Mouse (Mus musculus): ENCODE data around the gene Nbeal2. TPM values are rescaled to one million over a fixed set of nuclear protein-coding genes. Genes with fewer than 3 reads are reported as not detected.
"Not testable (repeated sequence)": the region's sequence is repeated elsewhere in the genome, so short reads cannot be mapped to it uniquely, and the experiment has no call there.

Gene Nbeal2
- polyA plus RNA-seq, 1 experiment from 2014 or later: 2.6 TPM

DNA sequence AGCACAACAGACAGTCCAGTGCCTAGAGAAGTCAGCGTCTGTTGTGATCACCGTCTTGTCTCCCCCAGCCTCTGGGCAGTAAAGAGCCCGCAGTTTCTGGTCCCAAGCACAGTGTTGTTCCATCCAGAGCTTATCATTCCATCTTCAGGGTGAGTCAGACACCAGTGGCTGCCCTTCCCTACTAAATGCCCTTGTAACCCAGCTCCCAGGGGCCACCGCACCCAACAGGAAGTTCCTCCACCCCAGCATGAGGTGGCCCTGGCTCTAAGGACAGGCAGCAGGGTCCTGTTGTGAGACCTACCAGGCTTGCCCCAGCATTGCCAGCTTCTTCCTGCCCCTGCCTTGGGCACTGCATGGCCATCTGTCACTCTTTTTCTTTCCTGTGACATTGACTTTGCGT, 31.6 kb upstream of the Nbeal2 start:
- 0 out of 2 replicates have a peak overlapping the region, but pooled peaks have one; percentile 31 for H3K27ac ChIP-seq (replicated peaks)
- H3K36me3 ChIP-seq: no peaks in the 10 kb centered on the region
- H3K4me1 ChIP-seq: peaks cover 44% of the 10 kb centered on the region
- no peak for ATAC-seq (ENCODE audit: low FRiP score, low read depth)
- no peak overlapping the region for H3K9ac ChIP-seq (replicated peaks)
- no peak overlapping the region for H3K4me2 ChIP-seq (replicated peaks)
- no peaks in the 10 kb centered on the region for H3K9me3 ChIP-seq
- 85% methylated on average over 5 of the region's 5 CpGs for WGBS
- H3K27me3 ChIP-seq: no peaks in the 10 kb centered on the region
- H3K4me3 ChIP-seq: no peak overlapping the region

DNA sequence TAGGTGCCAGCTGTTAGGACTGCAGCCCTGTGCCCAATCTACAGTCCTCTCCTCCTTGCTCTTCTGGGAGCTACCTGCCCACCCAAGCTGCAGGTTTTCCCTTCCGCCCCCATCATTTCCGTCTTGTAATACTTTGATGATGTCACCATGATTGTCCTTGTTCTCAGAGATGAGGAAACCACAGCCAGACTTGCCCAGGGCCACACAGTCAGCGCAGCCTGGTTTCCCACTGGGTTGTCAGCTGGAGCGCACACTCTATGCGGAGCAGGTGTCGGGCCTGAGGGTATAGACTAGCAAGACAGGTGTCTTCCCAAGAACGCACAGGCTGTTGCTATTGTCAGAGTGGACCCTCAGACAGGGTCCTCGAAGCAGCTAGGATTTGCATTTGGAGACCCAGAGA, 31.2 kb upstream of the Nbeal2 start:
- Histone ChIP-seq H3K27me3 (no peaks in the 10 kb centered on the region), H3K9ac (replicated peaks) (no peak overlapping the region), H3K4me3 (no peak overlapping the region), H3K9me3 (no peaks in the 10 kb centered on the region), H3K27ac (replicated peaks) (0 out of 2 replicates have a peak overlapping the region, but pooled peaks have one; percentile 31), H3K4me2 (replicated peaks) (no peak overlapping the region), H3K36me3 (no peaks in the 10 kb centered on the region), H3K4me1 (peaks cover 44% of the 10 kb centered on the region)
- WGBS: 87% methylated on average over 8 of the region's 8 CpGs
- no peak for ATAC-seq (ENCODE audit: low FRiP score, low read depth)

DNA sequence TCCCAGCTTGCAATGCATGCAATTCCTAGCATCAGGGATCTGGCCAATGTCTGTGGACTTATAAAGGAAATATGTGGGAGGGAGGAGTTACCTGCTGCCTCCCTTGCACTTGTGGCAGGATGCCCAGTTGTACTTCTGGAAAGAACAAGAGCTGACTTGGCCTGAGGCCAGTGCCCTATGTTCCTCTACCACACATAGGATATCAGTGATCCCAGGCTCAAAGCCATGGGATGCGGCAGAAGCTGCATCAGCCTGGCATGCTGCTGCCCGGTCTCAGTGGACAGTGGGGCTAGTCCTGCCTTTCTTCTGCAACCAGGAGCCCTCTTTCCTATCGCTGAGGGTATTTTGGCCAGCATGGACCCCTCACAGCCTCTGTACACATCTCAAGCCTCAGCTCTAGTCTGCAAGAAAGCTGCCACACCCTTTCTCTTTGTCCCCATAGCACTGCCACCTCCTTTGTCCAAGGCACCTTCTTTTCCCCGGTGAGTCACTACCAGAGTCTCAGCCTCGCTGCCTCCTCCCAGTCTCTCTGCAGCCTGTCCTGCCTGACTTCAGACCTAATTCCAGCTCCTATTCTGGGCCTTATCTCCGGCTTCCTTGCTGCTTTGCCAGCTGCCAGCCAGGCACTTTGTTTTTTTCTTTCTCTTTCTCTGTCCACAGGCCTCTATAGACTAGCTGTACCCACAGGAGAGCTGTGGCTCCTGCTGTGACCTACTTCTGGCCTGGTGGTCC, 30.3 kb upstream of the Nbeal2 start:
- H3K4me1 ChIP-seq: peaks cover 44% of the 10 kb centered on the region
- H3K4me2 ChIP-seq (replicated peaks): no peak overlapping the region
- H3K9ac ChIP-seq (replicated peaks): no peak overlapping the region
- H3K27me3 ChIP-seq: no peaks in the 10 kb centered on the region
- H3K9me3 ChIP-seq: no peaks in the 10 kb centered on the region
- ATAC-seq (ENCODE audit: low FRiP score, low read depth): no peak
- WGBS: 75% methylated on average over 6 of the region's 6 CpGs
- H3K36me3 ChIP-seq: no peaks in the 10 kb centered on the region; the same call in 1 of the 2 replicates
- no peak overlapping the region for H3K4me3 ChIP-seq
- peak overlapping the region; percentile 31 for H3K27ac ChIP-seq (replicated peaks)

DNA sequence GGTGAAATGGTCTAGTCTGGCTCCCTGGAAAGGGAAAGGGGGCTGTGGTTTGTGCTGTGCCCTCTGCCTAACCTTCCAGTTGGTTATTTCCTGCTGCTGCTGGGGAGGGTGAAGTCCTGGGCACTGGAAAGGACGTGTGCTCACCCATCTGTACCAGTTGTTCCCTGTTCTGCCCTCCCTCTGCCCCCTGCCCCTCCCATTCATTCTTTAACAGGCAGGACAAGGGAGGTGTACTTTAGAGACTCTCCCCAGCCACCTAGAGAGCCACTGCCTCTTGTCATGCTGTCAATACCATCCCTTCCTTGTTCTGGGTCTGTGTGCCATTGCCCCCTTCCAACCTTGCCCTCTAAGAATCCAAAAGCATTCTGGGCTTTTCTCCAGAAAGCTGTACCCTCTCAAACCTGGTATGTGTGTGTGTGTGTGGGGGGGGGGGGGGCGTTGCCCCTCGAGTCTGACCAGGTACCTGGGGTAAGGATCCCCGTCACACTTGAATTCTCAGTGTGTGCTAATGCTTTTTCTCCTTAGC, 29.7 kb upstream of the Nbeal2 start:
- ATAC-seq (ENCODE audit: low FRiP score, low read depth): no peak
- Histone ChIP-seq H3K4me1 (peaks cover 46% of the 10 kb centered on the region), H3K4me3 (no peak overlapping the region), H3K27me3 (no peaks in the 10 kb centered on the region), H3K9ac (replicated peaks) (no peak overlapping the region), H3K4me2 (replicated peaks) (no peak overlapping the region), H3K36me3 (no peaks in the 10 kb centered on the region; the same call in 1 of the 2 replicates), H3K9me3 (no peaks in the 10 kb centered on the region), H3K27ac (replicated peaks) (0 out of 2 replicates have a peak overlapping the region, but pooled peaks have one; percentile 31)
- WGBS: 64% methylated on average over 4 of the region's 4 CpGs

DNA sequence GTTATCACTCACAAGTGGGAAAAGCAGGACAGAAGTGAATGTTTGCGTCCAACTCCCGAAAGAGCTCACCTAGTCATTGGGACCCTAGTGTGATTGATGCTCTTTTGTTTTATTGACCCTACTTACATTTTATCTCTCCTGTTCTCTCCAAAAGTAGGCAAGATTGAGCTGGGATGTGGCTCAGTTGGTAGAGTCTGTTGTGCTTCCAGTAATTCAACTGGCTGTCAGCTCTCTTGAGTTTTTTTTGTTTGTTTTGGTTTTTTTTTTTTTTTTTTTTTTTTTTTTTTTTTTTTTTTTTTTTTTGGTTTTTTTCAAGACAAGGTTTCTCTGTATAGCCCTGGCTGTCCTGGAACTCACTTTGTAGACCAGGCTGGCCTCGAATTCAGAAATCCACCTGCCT, 28.7 kb upstream of the Nbeal2 start:
- WGBS: 86% methylated on average over 3 of the region's 3 CpGs
- not testable (repeated sequence) for H3K9me3 ChIP-seq; ATAC-seq (ENCODE audit: low FRiP score, low read depth); H3K27me3 ChIP-seq; H3K4me2 ChIP-seq (replicated peaks); H3K27ac ChIP-seq (replicated peaks); H3K4me3 ChIP-seq; H3K9ac ChIP-seq (replicated peaks); H3K36me3 ChIP-seq
- H3K4me1 ChIP-seq: peaks cover 55% of the 10 kb centered on the region

DNA sequence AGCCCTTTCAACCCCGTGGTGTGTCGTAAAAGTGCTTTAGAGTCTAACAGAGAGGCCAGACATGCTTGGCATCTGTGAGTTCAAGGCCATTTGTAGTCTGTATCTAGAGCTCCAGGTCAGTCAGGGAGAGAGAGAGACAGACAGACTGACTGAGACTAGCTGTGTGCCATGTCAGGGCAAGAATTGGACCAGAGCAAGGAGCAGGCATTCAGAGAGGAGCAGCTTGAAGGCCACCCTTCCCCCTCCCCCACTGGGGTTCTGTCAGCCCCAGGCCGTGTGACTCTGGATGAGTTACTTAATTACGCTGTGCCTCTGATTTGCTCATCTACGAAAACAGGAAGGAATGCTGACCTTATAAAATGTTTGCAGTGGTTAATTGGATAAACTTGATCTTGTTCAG, 28.3 kb upstream of the Nbeal2 start:
- H3K4me3 ChIP-seq: no peak overlapping the region
- H3K27ac ChIP-seq (replicated peaks): peak overlapping the region; percentile 72
- no peaks in the 10 kb centered on the region for H3K9me3 ChIP-seq
- H3K27me3 ChIP-seq: no peaks in the 10 kb centered on the region
- peaks cover 56% of the 10 kb centered on the region for H3K4me1 ChIP-seq
- no peak overlapping the region for H3K4me2 ChIP-seq (replicated peaks)
- no peak for ATAC-seq (ENCODE audit: low FRiP score, low read depth)
- WGBS: 68% methylated on average over 5 of the region's 5 CpGs
- no peaks in the 10 kb centered on the region; the same call in 1 of the 2 replicates for H3K36me3 ChIP-seq
- H3K9ac ChIP-seq (replicated peaks): no peak overlapping the region

DNA sequence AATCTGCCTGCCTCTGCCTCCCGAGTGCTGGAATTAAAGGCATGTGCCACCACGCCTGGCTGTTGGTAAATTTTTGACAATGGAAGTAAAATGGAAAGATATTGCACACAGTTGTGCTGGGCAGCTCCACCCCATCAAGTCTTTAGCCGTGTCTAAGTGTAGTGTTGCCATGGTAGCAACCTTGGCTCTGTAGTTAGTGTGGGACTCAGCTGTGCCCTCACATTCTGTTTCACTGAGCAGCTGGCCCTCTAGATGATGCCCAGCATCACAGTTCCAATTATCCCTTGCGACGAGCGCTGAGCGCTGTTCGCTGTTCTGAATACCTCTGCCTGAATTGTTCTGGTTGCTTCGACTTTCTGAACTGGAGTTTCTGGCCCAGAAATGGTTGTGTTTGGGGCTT, 27.9 kb upstream of the Nbeal2 start:
- H3K4me1 ChIP-seq: peaks cover 56% of the 10 kb centered on the region
- no peaks in the 10 kb centered on the region for H3K9me3 ChIP-seq
- H3K36me3 ChIP-seq: no peaks in the 10 kb centered on the region; the same call in 1 of the 2 replicates
- WGBS: 66% methylated on average over 9 of the region's 9 CpGs
- H3K4me3 ChIP-seq: no peak overlapping the region
- peak; percentile 82 for ATAC-seq (ENCODE audit: low FRiP score, low read depth)
- no peaks in the 10 kb centered on the region for H3K27me3 ChIP-seq
- no peak overlapping the region for H3K9ac ChIP-seq (replicated peaks)
- peak overlapping the region; percentile 72 for H3K27ac ChIP-seq (replicated peaks)
- no peak overlapping the region for H3K4me2 ChIP-seq (replicated peaks)

DNA sequence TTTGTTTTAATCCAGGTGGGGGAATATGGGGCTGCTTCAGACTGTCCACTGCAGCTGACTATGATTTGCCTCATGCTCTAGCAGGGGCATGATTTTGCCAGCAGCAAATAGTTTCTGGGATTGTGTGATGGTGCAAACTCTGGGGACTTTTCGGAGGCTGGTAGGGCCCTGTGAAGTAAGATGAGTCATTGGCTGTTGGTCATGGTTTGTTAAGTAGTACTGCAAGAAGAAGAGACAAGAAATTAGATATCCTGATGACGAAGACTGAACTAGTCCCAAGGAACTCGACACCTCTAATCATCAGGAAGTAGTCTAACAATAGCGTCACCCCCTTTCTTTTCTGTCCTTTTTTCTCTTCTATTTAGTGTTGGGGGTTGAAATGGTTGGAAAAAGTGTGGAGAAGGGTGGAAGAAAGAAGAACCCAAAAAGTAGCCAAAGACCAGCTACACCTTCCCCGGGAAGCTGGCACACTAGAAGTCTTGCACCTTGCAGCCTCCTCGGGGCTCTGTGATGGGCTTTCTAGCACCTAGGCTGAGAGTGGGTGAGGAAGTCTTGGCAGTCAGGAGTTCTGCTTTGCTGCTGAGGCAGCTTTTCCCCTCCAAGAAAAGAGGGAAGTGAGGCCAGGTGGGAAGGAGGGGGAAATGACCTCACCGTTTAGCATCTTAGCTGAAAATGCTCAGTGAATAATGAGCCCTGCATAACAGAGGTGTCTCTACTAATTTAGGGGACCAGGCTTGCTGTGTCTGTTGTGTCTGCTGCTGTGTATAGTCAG, 27.0 kb upstream of the Nbeal2 start:
- Histone ChIP-seq H3K4me2 (replicated peaks) (no peak overlapping the region), H3K9me3 (no peaks in the 10 kb centered on the region), H3K4me1 (peaks cover 56% of the 10 kb centered on the region), H3K27ac (replicated peaks) (peak overlapping the region; percentile 72; the same call in 1 of the 2 replicates), H3K27me3 (no peaks in the 10 kb centered on the region), H3K9ac (replicated peaks) (no peak overlapping the region), H3K36me3 (no peaks in the 10 kb centered on the region; the same call in 1 of the 2 replicates), H3K4me3 (no peak overlapping the region)
- ATAC-seq (ENCODE audit: low FRiP score, low read depth): no peak
- WGBS: 87% methylated on average over 7 of the region's 7 CpGs

DNA sequence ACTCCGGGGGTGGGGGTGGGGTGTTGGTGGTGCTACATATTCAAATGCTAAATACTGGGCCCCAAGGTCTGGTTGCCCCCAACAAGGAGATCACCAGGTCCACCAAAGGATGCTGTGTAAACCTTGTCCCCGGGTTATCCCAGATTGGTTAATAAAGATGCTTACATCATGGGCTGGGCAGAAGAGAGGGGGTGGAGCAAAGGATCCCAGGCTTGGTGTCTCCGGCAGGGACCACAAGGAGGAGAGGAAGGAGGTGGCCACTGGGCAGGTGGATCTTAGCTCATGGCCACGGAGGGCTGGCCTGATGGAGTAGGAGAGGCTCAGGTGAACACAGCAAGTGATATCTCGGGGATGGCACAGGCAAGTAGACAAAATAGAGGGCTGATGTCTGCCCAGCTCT, 24.9 kb upstream of the Nbeal2 start:
- H3K27me3 ChIP-seq: no peaks in the 10 kb centered on the region
- H3K9ac ChIP-seq (replicated peaks): no peak overlapping the region
- H3K4me3 ChIP-seq: no peak overlapping the region
- no peak for ATAC-seq (ENCODE audit: low FRiP score, low read depth)
- peaks cover 38% of the 10 kb centered on the region for H3K4me1 ChIP-seq
- 59% methylated on average over 5 of the region's 5 CpGs for WGBS
- H3K36me3 ChIP-seq: no peaks in the 10 kb centered on the region; the same call in 1 of the 2 replicates
- H3K27ac ChIP-seq (replicated peaks): no peak overlapping the region
- no peaks in the 10 kb centered on the region for H3K9me3 ChIP-seq
- no peak overlapping the region for H3K4me2 ChIP-seq (replicated peaks)

DNA sequence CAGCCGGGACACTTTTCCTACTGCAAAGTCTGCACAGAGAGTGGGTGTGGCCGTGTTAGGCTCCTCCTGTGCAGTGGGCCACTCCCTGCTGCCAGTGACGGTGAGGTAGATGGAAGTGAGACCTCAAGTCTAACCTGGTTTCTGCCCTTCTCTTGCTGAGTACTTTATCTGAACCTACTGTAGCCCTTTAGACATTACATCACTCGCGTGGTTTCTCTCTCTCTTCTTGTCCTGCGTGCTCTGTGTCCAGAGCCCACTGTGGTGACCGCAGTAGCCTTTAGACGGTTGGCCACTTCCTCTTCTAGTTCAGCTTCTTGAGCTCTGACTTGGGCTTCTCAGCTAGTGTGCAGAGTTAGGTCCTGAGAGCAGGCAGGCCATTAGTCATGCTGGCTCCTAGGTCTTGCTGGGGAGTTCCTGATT, 22.5 kb upstream of the Nbeal2 start:
- no peak overlapping the region for H3K4me2 ChIP-seq (replicated peaks)
- 93% methylated on average over 8 of the region's 8 CpGs for WGBS
- ATAC-seq (ENCODE audit: low FRiP score, low read depth): no peak

DNA sequence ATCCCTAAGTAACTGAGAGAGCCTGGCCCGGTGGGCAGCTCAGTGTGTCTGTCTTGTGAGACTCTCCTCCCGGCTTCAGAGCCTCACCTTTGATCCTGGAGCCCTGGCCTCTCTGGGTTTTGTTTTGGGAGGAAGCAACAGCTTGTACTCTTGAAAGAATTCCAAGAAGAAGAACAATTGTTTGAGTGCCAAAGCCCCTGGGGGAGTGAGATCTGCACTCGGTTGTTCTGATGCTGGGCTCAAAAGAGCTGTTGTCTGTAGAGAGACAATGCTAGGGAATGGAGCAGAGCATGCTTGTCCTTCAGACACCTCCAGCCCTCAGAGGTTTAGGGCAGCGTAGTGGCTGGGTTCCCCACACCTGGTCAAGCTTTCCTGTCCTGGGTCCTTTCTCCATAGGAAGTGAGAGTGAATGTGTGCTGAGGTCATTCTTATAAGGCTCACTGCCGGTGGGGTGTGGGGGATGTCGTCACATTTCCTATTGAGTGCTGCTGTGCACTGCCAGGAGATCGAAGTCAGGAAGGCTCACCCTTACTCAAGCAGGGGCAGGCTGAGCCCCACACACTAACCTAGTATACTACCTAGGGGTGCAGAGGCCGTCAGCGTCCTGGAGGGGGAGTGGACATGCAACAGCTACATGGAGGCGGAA, 19.3 kb upstream of the Nbeal2 start:
- Histone ChIP-seq H3K36me3 (no peaks in the 10 kb centered on the region), H3K9ac (replicated peaks) (no peak overlapping the region), H3K4me1 (peaks cover 19% of the 10 kb centered on the region), H3K27ac (replicated peaks) (no peak overlapping the region), H3K27me3 (no peaks in the 10 kb centered on the region), H3K4me3 (no peak overlapping the region), H3K4me2 (replicated peaks) (no peak overlapping the region), H3K9me3 (no peaks in the 10 kb centered on the region)
- whole genome bisulfite sequencing: 61% methylated on average over 10 of the region's 10 CpGs
- no peak for ATAC-seq (ENCODE audit: low FRiP score, low read depth)

More for the DNA sequence above, 22.5 kb upstream of the Nbeal2 start:
- H3K27me3 ChIP-seq: no peaks in the 10 kb centered on the region
- peaks cover 31% of the 10 kb centered on the region for H3K4me1 ChIP-seq
- no peak overlapping the region for H3K9ac ChIP-seq (replicated peaks)
- H3K4me3 ChIP-seq: no peak overlapping the region
- no peaks in the 10 kb centered on the region for H3K9me3 ChIP-seq
- no peaks in the 10 kb centered on the region; the same call in 1 of the 2 replicates for H3K36me3 ChIP-seq
- H3K27ac ChIP-seq (replicated peaks): no peak overlapping the region
